Mouse (Mus musculus): ENCODE results near the gene Cep170b.

GRCm38 (mm10) chr12:112791026-112791425, 70.8 kb downstream of the Cep170b start:
- no peak for TF ChIP-seq CTCF (IDR thresholded peaks at IDR 0.05; ENCODE audit: borderline replicate concordance, insufficient read depth, low read depth, low read length)
- no peak for TF ChIP-seq POLR2A (IDR thresholded peaks at IDR 0.05; ENCODE audit: borderline replicate concordance, insufficient read depth, low read length)

Measured in cerebellum, adult 2 months (tissue).